Mouse (Mus musculus) cerebellum, adult 9-10 months (tissue): ENCODE measurements around the gene Tnfrsf21.

Experiments used
- DNase-seq: peaks from one replicate; pipeline ENCODE4 v3.0.0; 2022

Gene Tnfrsf21

GRCm38 (mm10) chr17:43081225-43081624, 64.9 kb downstream of the Tnfrsf21 start:
- DNase-seq, result no peak

GRCm38 (mm10) chr17:43089496-43089895, 73.1 kb downstream of the Tnfrsf21 start:
- DNase-seq, result no peak

GRCm38 (mm10) chr17:43090948-43091724, 74.8 kb downstream of the Tnfrsf21 start:
- no peak for DNase-seq

GRCm38 (mm10) chr17:43092280-43092995, 76.1 kb downstream of the Tnfrsf21 start:
- DNase-seq, result no peak

- DNase-seq, result no peak
Observed at GRCm38 (mm10) chr17:43094285-43094684, 77.9 kb downstream of the Tnfrsf21 start.

- DNase-seq, result no peak
Observed at GRCm38 (mm10) chr17:43097101-43097688, 80.8 kb downstream of the Tnfrsf21 start.

GRCm38 (mm10) chr17:43106108-43106507, 89.8 kb downstream of the Tnfrsf21 start:
- DNase-seq, result no peak

- DNase-seq, result no peak
Observed at GRCm38 (mm10) chr17:43107338-43107737, 91.0 kb downstream of the Tnfrsf21 start.

- no peak for DNase-seq
Observed at GRCm38 (mm10) chr17:43109501-43109900, 93.1 kb downstream of the Tnfrsf21 start.

GRCm38 (mm10) chr17:43110168-43110885, 94.0 kb downstream of the Tnfrsf21 start:
- no peak for DNase-seq

- DNase-seq, result no peak
Observed at GRCm38 (mm10) chr17:43113391-43113984, 97.1 kb downstream of the Tnfrsf21 start.

- no peak for DNase-seq
Observed at GRCm38 (mm10) chr17:43114086-43114581, 97.8 kb downstream of the Tnfrsf21 start.

- DNase-seq, result no peak
Observed at GRCm38 (mm10) chr17:43114926-43115325, 98.6 kb downstream of the Tnfrsf21 start.

GRCm38 (mm10) chr17:43116748-43117147, 100.4 kb downstream of the Tnfrsf21 start:
- DNase-seq, result no peak

- no peak for DNase-seq
Observed at GRCm38 (mm10) chr17:43119446-43119845, 103.1 kb downstream of the Tnfrsf21 start.

GRCm38 (mm10) chr17:43121096-43121495, 104.7 kb downstream of the Tnfrsf21 start:
- DNase-seq, result no peak

GRCm38 (mm10) chr17:43128305-43128704, 112.0 kb downstream of the Tnfrsf21 start:
- DNase-seq, result no peak

GRCm38 (mm10) chr17:43128908-43129533, 112.7 kb downstream of the Tnfrsf21 start:
- DNase-seq, result no peak

GRCm38 (mm10) chr17:43130115-43130869, 113.9 kb downstream of the Tnfrsf21 start:
- no peak for DNase-seq

- DNase-seq, result no peak
Observed at GRCm38 (mm10) chr17:43130870-43131264, 114.5 kb downstream of the Tnfrsf21 start.

GRCm38 (mm10) chr17:43132477-43132876, 116.1 kb downstream of the Tnfrsf21 start:
- no peak for DNase-seq
